Mouse (Mus musculus): ENCODE data around the gene Atpif1. TPM values are rescaled to one million over a fixed set of nuclear protein-coding genes. Genes with fewer than 3 reads are reported as not detected.

The Atpif1 gene
- total and polyA plus RNA-seq, 3 experiments: 240 to 1,005 (median 797) TPM

DNA sequence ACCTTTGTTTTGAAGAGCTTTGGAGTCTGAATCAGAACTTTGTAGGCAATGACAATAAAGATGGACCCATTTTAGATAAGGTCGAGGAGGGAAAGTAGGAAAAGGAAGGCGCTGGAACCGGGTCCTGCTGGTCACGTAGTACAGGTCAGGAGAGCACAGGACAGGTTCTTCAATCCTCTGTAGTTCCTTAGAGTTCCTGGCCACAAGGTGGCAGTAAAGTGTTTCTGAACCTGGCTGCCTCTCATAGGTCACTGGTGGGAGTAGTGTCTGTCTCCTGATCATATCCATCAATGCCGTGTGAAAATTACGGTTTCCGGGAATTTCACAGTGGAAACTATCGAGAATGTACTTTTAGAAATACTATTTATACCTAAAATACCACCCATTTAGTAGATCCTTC, 12.4 kb upstream of the Atpif1 start:
- peaks cover 42% of the 10 kb centered on the region for H3K4me1 ChIP-seq (ENCODE audit: insufficient read depth, low read depth, low read length)
- H3K36me3 ChIP-seq (replicated peaks): peaks cover 95% of the 10 kb centered on the region
- no peak overlapping the region for H3K4me3 ChIP-seq (ENCODE audit: low read depth, low read length)
- no peaks in the 10 kb centered on the region for H3K27me3 ChIP-seq (ENCODE audit: insufficient read depth, low read length)
- no peak for ATAC-seq (ENCODE audit: extremely low read depth, insufficient number of reproducible peaks, low FRiP score, poor library complexity, severe bottlenecking)
- no peak for DNase-seq (ENCODE audit: low spot score)
- H3K9me3 ChIP-seq (replicated peaks): no peaks in the 10 kb centered on the region
- TF ChIP-seq CTCF (IDR thresholded peaks at IDR 0.05; ENCODE audit: low read depth, low read length) (peak; percentile 54; the same call in 1 of the 2 replicates), GATA1 (IDR thresholded peaks at IDR 0.05; ENCODE audit: borderline replicate concordance, low read length) (no peak), GATA2 (IDR thresholded peaks at IDR 0.05; ENCODE audit: borderline replicate concordance, low read depth, low read length) (no peak), TAL1 (conservative IDR thresholded peaks at IDR 0.05; ENCODE audit: low read depth, low read length) (no peak), POLR2AphosphoS5 (IDR thresholded peaks at IDR 0.05; ENCODE audit: insufficient replicate concordance, low read depth, low read length) (no peak)

DNA sequence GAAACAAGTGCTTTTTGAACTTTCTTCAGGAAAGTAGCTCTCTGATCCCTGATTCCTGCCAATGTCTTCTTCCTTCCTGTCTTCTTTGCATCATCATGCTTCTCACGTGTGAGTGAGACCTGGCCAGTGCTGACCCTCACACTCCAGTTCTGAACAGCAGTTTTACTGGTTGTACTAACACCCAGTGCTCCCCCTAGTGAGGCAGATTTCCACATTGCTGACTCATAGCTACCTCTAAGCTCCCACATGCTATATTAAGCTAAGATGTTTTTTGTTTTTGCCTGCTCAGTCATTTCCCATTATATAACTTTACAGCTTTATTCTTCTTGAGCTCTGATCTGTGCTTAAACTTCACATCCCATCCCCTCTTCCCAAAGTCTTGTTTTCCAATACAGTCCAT, 9.3 kb upstream of the Atpif1 start:
- H3K4me3 ChIP-seq (ENCODE audit: low read depth, low read length): no peak overlapping the region
- H3K9me3 ChIP-seq (replicated peaks): no peaks in the 10 kb centered on the region
- H3K4me1 ChIP-seq (ENCODE audit: insufficient read depth, low read depth, low read length): peaks cover 54% of the 10 kb centered on the region
- ATAC-seq (ENCODE audit: extremely low read depth, insufficient number of reproducible peaks, low FRiP score, poor library complexity, severe bottlenecking) (no peak), DNase-seq (ENCODE audit: low spot score) (no peak)
- no peak for TF ChIP-seq GATA1 (IDR thresholded peaks at IDR 0.05; ENCODE audit: borderline replicate concordance, low read length)
- H3K36me3 ChIP-seq (replicated peaks): peaks cover 95% of the 10 kb centered on the region
- no peaks in the 10 kb centered on the region for H3K27me3 ChIP-seq (ENCODE audit: insufficient read depth, low read length)

DNA sequence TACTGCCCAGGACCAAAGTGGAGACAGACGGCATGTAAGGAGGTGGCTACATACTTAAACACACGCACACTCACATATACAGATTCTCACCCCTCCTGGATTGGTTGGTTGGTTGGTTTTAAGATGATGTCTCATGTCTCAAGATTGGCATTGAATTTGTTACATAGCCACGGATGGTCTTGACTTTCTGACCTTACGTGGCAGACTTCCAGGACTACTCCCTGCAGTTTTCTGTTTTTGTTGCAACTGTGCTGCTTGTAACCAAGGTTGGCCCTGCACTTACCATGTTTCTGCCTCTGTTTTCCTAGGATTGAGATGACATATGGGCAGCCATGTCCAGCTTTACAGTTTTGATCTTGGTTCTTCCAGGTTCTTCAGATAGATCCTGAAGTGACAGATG, 8.0 kb upstream of the Atpif1 start:
- H3K4me3 ChIP-seq (ENCODE audit: low read depth, low read length): no peak overlapping the region
- peaks cover 94% of the 10 kb centered on the region for H3K36me3 ChIP-seq (replicated peaks)
- ATAC-seq (ENCODE audit: extremely low read depth, insufficient number of reproducible peaks, low FRiP score, poor library complexity, severe bottlenecking) (no peak), DNase-seq (ENCODE audit: low spot score) (no peak)
- no peaks in the 10 kb centered on the region for H3K27me3 ChIP-seq (ENCODE audit: insufficient read depth, low read length)
- no peaks in the 10 kb centered on the region for H3K9me3 ChIP-seq (replicated peaks)
- peaks cover 62% of the 10 kb centered on the region for H3K4me1 ChIP-seq (ENCODE audit: insufficient read depth, low read depth, low read length)
- no peak for TF ChIP-seq GATA1 (IDR thresholded peaks at IDR 0.05; ENCODE audit: borderline replicate concordance, low read length)
- no peak for TF ChIP-seq TAL1 (conservative IDR thresholded peaks at IDR 0.05; ENCODE audit: low read depth, low read length)
- TF ChIP-seq CTCF (IDR thresholded peaks at IDR 0.05; ENCODE audit: low read depth, low read length): no peak
- no peak for TF ChIP-seq GATA2 (IDR thresholded peaks at IDR 0.05; ENCODE audit: borderline replicate concordance, low read depth, low read length)
- TF ChIP-seq POLR2AphosphoS5 (IDR thresholded peaks at IDR 0.05; ENCODE audit: insufficient replicate concordance, low read depth, low read length): no peak

DNA sequence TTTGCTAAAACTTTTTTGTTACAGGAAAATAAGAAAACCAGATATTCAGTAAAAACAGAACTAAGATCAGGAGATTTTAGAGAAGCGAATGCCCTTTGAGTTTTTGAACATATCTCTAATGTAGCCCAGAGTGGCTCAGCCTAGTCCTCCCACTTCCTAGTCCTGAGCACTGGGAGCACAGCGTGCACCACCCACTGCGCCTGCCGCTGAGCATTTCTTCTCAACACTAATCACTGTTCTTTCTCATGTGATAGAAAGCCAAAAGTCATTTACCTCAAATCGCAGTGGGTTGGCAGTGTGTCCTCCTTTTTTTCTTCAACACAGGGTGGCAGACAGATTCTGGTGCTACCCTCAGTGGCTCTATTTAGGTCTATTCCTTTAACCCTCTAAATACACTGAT, 6.0 kb upstream of the Atpif1 start:
- DNase-seq (ENCODE audit: low spot score) (no peak), ATAC-seq (ENCODE audit: extremely low read depth, insufficient number of reproducible peaks, low FRiP score, poor library complexity, severe bottlenecking) (no peak)
- Histone ChIP-seq H3K4me3 (ENCODE audit: low read depth, low read length) (no peak overlapping the region), H3K27me3 (ENCODE audit: insufficient read depth, low read length) (no peaks in the 10 kb centered on the region), H3K36me3 (replicated peaks) (peaks cover 75% of the 10 kb centered on the region), H3K4me1 (ENCODE audit: insufficient read depth, low read depth, low read length) (peaks cover 61% of the 10 kb centered on the region), H3K9me3 (replicated peaks) (no peaks in the 10 kb centered on the region)
- TF ChIP-seq TAL1 (conservative IDR thresholded peaks at IDR 0.05; ENCODE audit: low read depth, low read length) (no peak), POLR2AphosphoS5 (IDR thresholded peaks at IDR 0.05; ENCODE audit: insufficient replicate concordance, low read depth, low read length) (no peak), CTCF (IDR thresholded peaks at IDR 0.05; ENCODE audit: low read depth, low read length) (no peak)

DNA sequence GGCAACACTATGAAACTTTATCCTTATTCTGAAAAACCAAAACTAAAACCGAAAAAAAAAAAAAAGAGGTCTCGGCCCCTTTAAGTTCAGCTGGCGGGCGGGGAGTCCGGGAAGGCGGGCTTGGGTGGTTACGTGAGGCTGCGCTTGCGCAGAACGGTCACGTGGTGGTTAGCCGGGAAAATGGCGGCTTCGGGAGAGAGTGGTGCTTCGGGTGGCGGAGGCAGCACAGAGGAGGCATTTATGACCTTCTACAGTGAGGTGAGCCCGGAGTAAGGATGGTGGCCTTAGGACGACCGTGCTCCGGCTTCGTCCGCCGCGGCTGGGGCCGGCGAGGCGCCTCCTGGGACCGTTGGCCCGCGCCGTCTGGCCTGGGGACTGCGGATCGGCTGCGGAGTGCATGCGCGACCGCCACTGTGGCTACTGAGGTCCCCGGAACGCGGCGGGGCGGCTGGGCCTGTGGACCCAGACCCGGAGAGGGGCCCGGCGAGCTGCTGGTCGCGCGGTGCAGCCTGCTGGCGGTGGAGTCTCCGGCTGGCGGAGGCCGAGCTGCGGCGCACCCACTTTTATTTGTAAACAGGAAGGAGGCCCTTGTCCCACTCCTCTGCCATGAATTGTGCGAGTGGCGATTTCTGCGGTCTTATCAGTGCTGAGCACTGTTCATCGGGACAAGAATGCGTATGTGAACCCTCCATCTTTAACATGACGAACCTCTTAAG, 2.1 kb upstream of the Atpif1 start, which contains the start of gene Dnajc8:
TSS of gene Dnajc8 (plus strand) at position 145 of the 716 bp plus-strand sequence.
- Histone ChIP-seq H3K9me3 (replicated peaks) (no peaks in the 10 kb centered on the region), H3K4me1 (ENCODE audit: insufficient read depth, low read depth, low read length) (peaks cover 68% of the 10 kb centered on the region), H3K27me3 (ENCODE audit: insufficient read depth, low read length) (no peaks in the 10 kb centered on the region), H3K4me3 (ENCODE audit: low read depth, low read length) (peak within 1 kb of the TSS; percentile 98), H3K36me3 (replicated peaks) (peaks cover 47% of the 10 kb centered on the region)
- DNase-seq (ENCODE audit: low spot score) (peak; percentile 85), ATAC-seq (ENCODE audit: extremely low read depth, insufficient number of reproducible peaks, low FRiP score, poor library complexity, severe bottlenecking) (no peak)
- TF ChIP-seq CTCF (IDR thresholded peaks at IDR 0.05; ENCODE audit: low read depth, low read length) (no peak), TAL1 (conservative IDR thresholded peaks at IDR 0.05; ENCODE audit: low read depth, low read length) (no peak), POLR2AphosphoS5 (IDR thresholded peaks at IDR 0.05; ENCODE audit: insufficient replicate concordance, low read depth, low read length) (no peak), GATA1 (IDR thresholded peaks at IDR 0.05; ENCODE audit: borderline replicate concordance, low read length) (no peak), GATA2 (IDR thresholded peaks at IDR 0.05; ENCODE audit: borderline replicate concordance, low read depth, low read length) (no peak)

DNA sequence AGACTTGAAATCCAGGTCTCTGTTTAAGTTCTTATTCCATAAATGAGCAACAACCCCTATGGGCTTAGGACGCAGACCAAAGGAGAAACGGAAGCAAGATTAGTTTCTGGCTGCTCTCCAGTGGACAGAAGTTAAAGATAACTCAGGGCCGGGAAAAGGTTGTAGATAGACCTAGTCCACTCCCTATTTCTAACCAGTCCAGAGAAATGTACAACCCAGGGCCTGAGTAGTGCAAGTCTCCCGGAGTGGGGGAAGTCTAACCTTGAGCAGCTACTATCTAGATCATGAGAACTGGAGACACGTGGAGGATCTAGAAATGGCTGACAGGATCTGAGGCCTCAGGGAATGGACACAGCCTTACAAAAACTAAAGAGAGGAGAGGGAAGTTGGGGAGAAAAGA, 963 bp downstream of the Atpif1 start:
- peak overlapping the region; percentile 88 for H3K4me3 ChIP-seq (ENCODE audit: low read depth, low read length)

More for the DNA sequence above, 963 bp downstream of the Atpif1 start:
- ATAC-seq (ENCODE audit: extremely low read depth, insufficient number of reproducible peaks, low FRiP score, poor library complexity, severe bottlenecking): no peak
- Histone ChIP-seq H3K4me1 (ENCODE audit: insufficient read depth, low read depth, low read length) (peaks cover 72% of the 10 kb centered on the region), H3K36me3 (replicated peaks) (peaks cover 32% of the 10 kb centered on the region), H3K9me3 (replicated peaks) (no peaks in the 10 kb centered on the region), H3K27me3 (ENCODE audit: insufficient read depth, low read length) (no peaks in the 10 kb centered on the region)
- no peak for DNase-seq (ENCODE audit: low spot score)
- no peak for TF ChIP-seq TAL1 (conservative IDR thresholded peaks at IDR 0.05; ENCODE audit: low read depth, low read length)
- no peak for TF ChIP-seq CTCF (IDR thresholded peaks at IDR 0.05; ENCODE audit: low read depth, low read length)
- no peak for TF ChIP-seq POLR2AphosphoS5 (IDR thresholded peaks at IDR 0.05; ENCODE audit: insufficient replicate concordance, low read depth, low read length)
- no peak for TF ChIP-seq GATA1 (IDR thresholded peaks at IDR 0.05; ENCODE audit: borderline replicate concordance, low read length)
- no peak for TF ChIP-seq GATA2 (IDR thresholded peaks at IDR 0.05; ENCODE audit: borderline replicate concordance, low read depth, low read length)
